Mouse (Mus musculus): ENCODE data around the gene Tm4sf19.

DNA sequence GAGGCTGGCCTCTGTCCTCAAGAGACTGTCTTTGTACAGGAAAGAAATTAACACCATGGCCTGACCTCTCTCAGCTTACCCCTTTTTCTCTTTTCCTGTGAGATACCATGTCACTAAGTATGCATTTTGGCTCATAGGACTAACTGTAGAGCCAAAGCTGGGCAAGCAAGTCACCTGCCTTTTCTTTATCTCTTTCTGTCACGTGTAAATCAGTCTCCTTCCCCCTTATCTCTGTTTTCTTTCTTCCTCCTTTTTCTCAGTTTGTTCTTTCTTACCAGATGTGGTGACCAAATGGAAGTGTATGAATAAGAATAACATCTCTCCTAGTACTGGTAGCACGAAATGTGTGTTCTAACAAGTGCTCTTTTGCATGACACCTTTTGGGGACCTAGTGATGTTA lies 15.4 kb upstream of the Tm4sf19 start:
- TF ChIP-seq POLR2A (IDR thresholded peaks at IDR 0.05; ENCODE audit: borderline replicate concordance, extremely low read depth, insufficient read depth, insufficient read length, poor library complexity, severe bottlenecking), result no peak
- no peak for TF ChIP-seq CTCF (IDR thresholded peaks at IDR 0.05; ENCODE audit: borderline replicate concordance, extremely low read depth, insufficient read depth, insufficient read length)
